Mouse (Mus musculus) liver, embryonic 15.5 days (tissue): ENCODE data around the gene Cd68. TPM values are rescaled to one million over a fixed set of nuclear protein-coding genes. Genes with fewer than 3 reads are reported as not detected.
"Not testable (repeated sequence)": the region's sequence is repeated elsewhere in the genome, so short reads cannot be mapped to it uniquely, and the experiment has no call there.

ENCODE experiments used
- ATAC-seq: fragments of 200-750 bp; cut with Nextera tagmentation; 2 replicates; pipeline ENCODE4 v1.8.0; 2017; ENCODE audit warnings: moderate number of reproducible peaks, mild to moderate bottlenecking, moderate library complexity; ENCODE audit not compliant: insufficient read depth
- H3K27ac ChIP-seq: fragments of 300-500 bp; sonication (generic); replicated peaks from 2 replicates; pipeline ENCODE4 v1.5.1; 2015; ENCODE audit warnings: mild to moderate bottlenecking, inconsistent platforms
- H3K27me3 ChIP-seq: fragments of 300-500 bp; sonication (generic); 2 replicates; pipeline ENCODE4 v1.6.1; 2015; ENCODE audit warnings: mild to moderate bottlenecking, inconsistent platforms
- H3K36me3 ChIP-seq: fragments of 300-500 bp; sonication (generic); replicated peaks from 2 replicates; pipeline ENCODE4 v1.6.1; 2015; ENCODE audit warnings: moderate library complexity, mild to moderate bottlenecking, inconsistent platforms
- H3K4me1 ChIP-seq: fragments of 300-500 bp; sonication (generic); replicated peaks from 2 replicates; pipeline ENCODE4 v1.6.1; 2015; ENCODE audit warnings: inconsistent platforms
- H3K4me2 ChIP-seq: fragments of 300-500 bp; sonication (generic); 2 replicates; pipeline ENCODE4 v1.6.1; 2015; ENCODE audit warnings: moderate library complexity, mild to moderate bottlenecking, inconsistent platforms
- H3K4me3 ChIP-seq: fragments of 300-500 bp; sonication (generic); replicated peaks from 2 replicates; pipeline ENCODE4 v1.5.1; 2015; ENCODE audit warnings: mild to moderate bottlenecking, inconsistent platforms
- H3K9ac ChIP-seq: fragments of 300-500 bp; sonication (generic); 2 replicates; pipeline ENCODE4 v1.6.1; 2015; ENCODE audit warnings: moderate library complexity, mild to moderate bottlenecking, inconsistent platforms
- H3K9me3 ChIP-seq: fragments of 300-500 bp; sonication (generic); replicated peaks from 2 replicates; pipeline ENCODE4 v1.6.1; 2016; ENCODE audit warnings: inconsistent platforms
- WGBS: fragments of 180-500 bp; shearing (Covaris S2); methylation state at CpG from one replicate; pipeline ENCODE4 v1.1.7; 2015; ENCODE audit warnings: mixed read lengths; ENCODE audit not compliant: insufficient replicate concordance; 5-methylcytosine and 5-hydroxymethylcytosine counted together
- polyA plus RNA-seq: library from polyadenylated mRNA; unstranded; fragments of >200 nt; fragmentation: Nextera tagmentation; extraction: Ambion mirVana; gene quantifications from 2 replicates; pipeline ENCODE4 v1.2.1, GENCODE M21; 2015

Gene Cd68
- polyA plus RNA-seq, 1 experiment from 2014 or later: 28.2 TPM

DNA sequence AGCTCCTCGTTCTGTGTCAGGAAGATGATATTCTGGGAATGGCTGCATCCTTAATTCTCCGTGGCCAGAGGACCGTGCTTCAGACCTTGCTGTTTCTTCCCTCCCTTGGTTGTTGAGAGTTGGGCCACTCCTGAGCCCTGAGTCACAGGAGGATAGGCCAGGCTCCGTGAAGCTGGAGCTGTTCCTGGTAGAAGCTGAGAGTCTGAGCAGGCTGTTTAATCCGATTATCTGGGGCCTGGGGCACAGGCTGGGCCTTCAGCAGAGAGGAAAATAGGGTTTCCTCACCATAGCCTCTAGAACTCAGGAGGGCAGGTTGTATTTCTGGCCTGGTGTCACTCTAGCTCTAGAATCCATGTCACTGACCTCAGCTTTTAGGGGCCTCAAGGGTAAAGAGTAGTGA, 12.6 kb downstream of the Cd68 start:
- Histone ChIP-seq H3K4me2 (no peak overlapping the region), H3K27ac (no peak overlapping the region), H3K27me3 (no peaks in the 10 kb centered on the region), H3K9ac (no peak overlapping the region), H3K4me1 (peaks cover 39% of the 10 kb centered on the region), H3K9me3 (no peaks in the 10 kb centered on the region), H3K4me3 (no peak overlapping the region), H3K36me3 (peaks cover 92% of the 10 kb centered on the region)
- 69% methylated on average over 5 of the region's 5 CpGs for WGBS
- no peak for ATAC-seq

DNA sequence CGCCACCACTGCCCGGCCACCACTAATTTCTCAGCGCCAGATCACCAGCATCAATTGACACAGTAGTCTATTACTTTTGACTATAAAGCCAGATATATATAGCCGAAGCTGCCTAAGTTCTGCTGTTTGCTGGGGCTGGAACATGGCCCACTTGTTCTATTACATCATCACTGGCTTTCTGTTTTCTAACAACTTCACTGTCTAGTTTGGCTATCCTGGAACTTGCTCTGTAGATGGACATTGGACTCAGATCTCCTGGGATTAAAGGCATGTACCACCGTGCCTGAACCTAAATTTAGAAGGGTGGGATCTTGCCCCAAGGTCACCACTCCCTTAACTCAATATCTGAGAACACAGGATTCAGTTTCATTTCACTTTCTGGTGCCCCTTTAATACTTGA, 20.1 kb downstream of the Cd68 start:
- Histone ChIP-seq H3K27ac (no peak overlapping the region), H3K9me3 (no peaks in the 10 kb centered on the region), H3K27me3 (no peaks in the 10 kb centered on the region), H3K4me1 (no peaks in the 10 kb centered on the region), H3K4me3 (no peak overlapping the region), H3K36me3 (peaks cover 97% of the 10 kb centered on the region), H3K4me2 (no peak overlapping the region), H3K9ac (no peak overlapping the region)
- WGBS: 73% methylated on average over 5 of the region's 5 CpGs
- ATAC-seq: peak; percentile 52

DNA sequence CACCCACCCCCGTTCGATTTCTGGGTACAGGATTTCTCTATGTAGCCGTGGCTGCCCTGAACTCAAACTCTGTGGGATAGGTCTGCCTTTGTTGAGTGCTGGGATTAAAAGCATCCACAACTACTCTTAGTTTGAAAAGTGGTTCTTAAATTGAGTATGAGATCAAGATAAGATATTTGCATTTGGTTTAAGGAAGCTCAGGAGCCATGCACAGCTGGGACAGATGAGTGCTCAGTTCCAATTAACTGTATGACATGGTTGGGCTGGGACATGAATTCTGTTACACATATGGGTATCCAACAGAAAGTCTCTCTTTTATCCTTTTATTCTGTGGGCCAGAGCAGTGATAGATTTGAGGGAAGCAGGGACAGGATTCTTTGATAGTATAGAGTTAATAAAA, 30.5 kb downstream of the Cd68 start:
- Histone ChIP-seq H3K27me3 (no peaks in the 10 kb centered on the region), H3K4me1 (peaks cover 39% of the 10 kb centered on the region), H3K27ac (no peak overlapping the region), H3K36me3 (peaks cover 35% of the 10 kb centered on the region), H3K4me2 (peak overlapping the region; percentile 76; the same call in 1 of the 2 replicates), H3K9ac (no peak overlapping the region), H3K4me3 (0 out of 2 replicates have a peak overlapping the region, but pooled peaks have one; percentile 1), H3K9me3 (no peaks in the 10 kb centered on the region)
- ATAC-seq: no peak
- WGBS: 79% methylated on average over 3 of the region's 3 CpGs

DNA sequence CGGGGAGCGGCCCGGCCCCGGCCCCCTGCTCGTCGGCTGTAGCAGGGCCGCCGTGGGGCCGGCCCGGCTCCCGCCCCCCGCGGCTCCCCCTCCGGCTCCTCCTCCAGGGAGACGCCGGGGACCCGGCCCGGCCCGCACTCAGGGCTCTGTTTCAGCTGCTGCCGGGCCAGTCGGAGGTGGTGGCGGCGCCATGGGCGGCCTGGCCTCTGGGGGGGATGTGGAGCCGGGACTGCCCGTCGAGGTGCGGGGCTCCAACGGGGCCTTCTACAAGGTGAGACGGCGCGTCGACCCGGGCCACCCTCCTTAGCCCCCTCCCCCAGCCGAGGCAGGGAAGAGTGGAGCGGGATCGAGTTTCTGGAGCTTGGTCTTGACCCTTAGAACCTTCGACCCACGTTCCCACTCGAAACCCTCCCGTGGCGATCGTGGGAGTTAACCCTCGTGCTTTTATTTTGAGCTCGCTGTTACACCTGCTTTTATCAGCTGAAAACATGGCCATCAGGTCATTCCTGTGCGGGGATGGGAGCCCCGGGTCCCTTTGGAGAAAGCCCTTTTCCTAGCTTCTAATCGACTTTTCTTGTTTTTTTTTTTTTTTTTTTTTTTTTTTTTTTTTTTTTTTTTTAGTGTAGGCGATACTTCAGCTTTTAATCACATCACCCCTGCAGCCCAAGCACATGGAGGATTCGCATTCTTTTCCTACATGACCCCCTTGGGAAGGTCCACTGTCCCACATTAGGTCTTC, 32.7 kb downstream of the Cd68 start:
- H3K27ac ChIP-seq: peak overlapping the region; percentile 93
- H3K36me3 ChIP-seq: peaks cover 18% of the 10 kb centered on the region
- under 1% methylated on average over 37 of the region's 50 CpGs for WGBS
- peak overlapping the region; percentile 99 for H3K9ac ChIP-seq
- peak overlapping the region; percentile 76 for H3K4me2 ChIP-seq
- H3K27me3 ChIP-seq: no peaks in the 10 kb centered on the region
- H3K4me1 ChIP-seq: peaks cover 43% of the 10 kb centered on the region
- peak; percentile 59 for ATAC-seq
- H3K4me3 ChIP-seq: peak overlapping the region; percentile 94
- H3K9me3 ChIP-seq: no peaks in the 10 kb centered on the region

DNA sequence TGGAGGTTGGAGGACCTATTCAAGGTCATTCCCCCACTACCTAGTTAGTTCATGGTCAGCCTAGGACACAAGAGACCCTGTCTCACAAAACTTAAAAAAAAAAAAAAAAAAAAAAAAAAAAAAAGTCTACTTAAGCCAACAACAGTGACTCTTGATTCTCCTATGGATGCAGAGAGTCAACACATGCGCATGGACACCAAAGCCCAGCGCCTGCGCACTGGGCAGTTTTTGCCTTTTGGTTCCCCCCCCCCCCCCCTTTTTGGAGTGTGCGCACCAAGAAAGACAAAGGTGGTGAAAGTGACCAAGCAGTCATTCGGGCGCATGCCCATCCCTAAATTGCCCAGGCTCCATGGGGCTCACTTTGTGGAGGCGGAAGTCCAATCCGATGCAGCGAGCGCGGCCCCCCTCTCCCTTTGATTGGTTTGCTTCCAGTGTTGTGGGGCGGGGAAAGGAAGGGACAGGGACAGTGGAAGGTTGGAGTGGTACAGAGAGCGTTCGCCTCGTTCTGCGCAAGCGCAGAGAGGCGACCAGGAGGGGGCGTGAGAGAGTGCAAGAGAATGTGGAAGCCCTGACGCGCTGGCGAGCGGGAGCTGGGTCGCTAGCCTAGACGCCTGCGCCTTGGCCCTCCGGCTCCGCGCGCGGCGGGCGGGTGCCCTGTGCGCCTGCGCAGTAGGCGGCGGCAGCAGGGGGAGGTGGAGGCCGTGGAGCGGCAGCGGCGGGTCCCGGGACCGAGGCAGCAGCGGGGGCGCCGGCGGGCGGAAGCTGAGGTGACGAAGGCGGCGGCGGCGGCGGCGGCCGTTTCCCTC, 33.5 kb downstream of the Cd68 start, which contains the start of gene Fxr2:
Gene Fxr2 (plus strand): TSS at position 707 of the 806 bp plus-strand sequence.
- Histone ChIP-seq H3K27ac (peak within 1 kb of the TSS; percentile 93), H3K27me3 (no peaks in the 10 kb centered on the region), H3K4me3 (peak within 1 kb of the TSS; percentile 94), H3K9ac (peak within 1 kb of the TSS; percentile 99), H3K9me3 (no peaks in the 10 kb centered on the region), H3K4me1 (peaks cover 43% of the 10 kb centered on the region), H3K36me3 (peaks cover 10% of the 10 kb centered on the region), H3K4me2 (peak within 1 kb of the TSS; percentile 76)
- ATAC-seq: peak; percentile 97
- WGBS: 0% methylated on average over 51 of the region's 56 CpGs

DNA sequence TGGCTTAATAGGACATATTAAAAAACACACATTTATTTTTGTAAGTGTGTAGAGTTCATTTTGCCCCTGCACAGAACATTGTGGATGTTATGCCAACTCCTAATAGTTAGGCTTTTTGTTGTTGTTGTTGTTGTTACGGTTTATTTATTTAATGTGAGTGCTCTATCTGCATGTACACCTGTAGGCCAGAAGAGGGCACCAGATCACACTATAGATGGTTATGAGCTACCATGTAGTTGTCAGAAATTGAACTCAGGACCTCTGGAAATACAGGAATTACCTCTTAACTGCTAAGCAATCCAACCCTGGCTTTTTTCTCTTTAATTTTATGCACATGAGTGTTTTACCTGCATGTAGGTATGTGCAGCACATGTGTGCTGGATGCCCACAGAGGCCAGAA, 36.2 kb downstream of the Cd68 start:
- peaks cover 27% of the 10 kb centered on the region for H3K4me1 ChIP-seq
- no peak overlapping the region for H3K27ac ChIP-seq
- no peaks in the 10 kb centered on the region for H3K9me3 ChIP-seq
- no peak overlapping the region for H3K4me2 ChIP-seq
- no peak overlapping the region for H3K4me3 ChIP-seq
- WGBS: 58% methylated on average over 1 of the region's 1 CpGs
- no peaks in the 10 kb centered on the region for H3K27me3 ChIP-seq
- no peaks in the 10 kb centered on the region for H3K36me3 ChIP-seq
- ATAC-seq: no peak
- no peak overlapping the region for H3K9ac ChIP-seq

DNA sequence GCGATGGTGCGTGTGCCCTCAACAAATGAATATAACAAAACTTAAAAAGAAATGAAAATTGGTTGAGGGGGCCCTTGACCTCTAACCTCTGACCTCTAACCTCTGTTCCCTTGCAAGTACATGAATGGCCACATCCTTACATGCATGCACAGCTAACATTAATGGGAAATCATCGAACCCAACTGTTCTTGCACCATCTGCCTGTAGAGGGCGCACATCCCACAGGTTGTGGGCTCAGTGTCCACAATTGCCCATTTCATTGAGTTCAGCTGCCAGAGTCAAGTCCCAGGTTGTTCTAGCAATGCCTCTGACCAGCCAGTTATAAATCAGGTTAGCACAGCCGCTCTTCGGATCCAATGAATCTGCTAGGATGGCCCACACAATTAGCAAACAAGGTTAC, 37.7 kb downstream of the Cd68 start:
- H3K36me3 ChIP-seq: no peaks in the 10 kb centered on the region
- no peaks in the 10 kb centered on the region for H3K9me3 ChIP-seq
- H3K4me2 ChIP-seq: no peak overlapping the region
- WGBS: 30% methylated on average over 6 of the region's 6 CpGs
- H3K9ac ChIP-seq: no peak overlapping the region
- no peak overlapping the region for H3K27ac ChIP-seq
- H3K4me1 ChIP-seq: peaks cover 12% of the 10 kb centered on the region
- no peaks in the 10 kb centered on the region for H3K27me3 ChIP-seq
- no peak for ATAC-seq
- no peak overlapping the region for H3K4me3 ChIP-seq

DNA sequence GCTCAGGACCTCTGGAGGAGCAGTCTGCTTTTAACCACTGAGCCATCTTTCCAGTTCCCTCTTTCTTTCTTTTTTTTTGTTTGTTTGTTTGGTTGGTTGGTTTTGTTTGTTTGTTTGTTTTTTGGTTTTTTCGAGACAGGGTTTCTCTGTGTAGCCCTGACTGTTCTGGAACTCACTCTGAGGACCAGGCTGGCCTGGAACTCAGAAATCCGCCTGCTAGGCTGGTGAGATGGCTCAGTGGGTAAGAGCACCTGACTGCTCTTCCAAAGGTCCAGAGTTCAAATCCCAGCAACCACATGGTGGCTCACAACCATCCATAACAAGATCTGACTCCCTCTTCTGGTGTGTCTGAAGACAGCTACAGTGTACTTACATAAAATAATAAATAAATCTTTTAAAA, 41.6 kb downstream of the Cd68 start:
- WGBS: 61% methylated on average over 2 of the region's 2 CpGs
- not testable (repeated sequence) for H3K27ac ChIP-seq, ATAC-seq, H3K27me3 ChIP-seq, H3K36me3 ChIP-seq, H3K9me3 ChIP-seq, H3K4me2 ChIP-seq, H3K9ac ChIP-seq, H3K4me3 ChIP-seq
- H3K4me1 ChIP-seq: peaks cover 36% of the 10 kb centered on the region

DNA sequence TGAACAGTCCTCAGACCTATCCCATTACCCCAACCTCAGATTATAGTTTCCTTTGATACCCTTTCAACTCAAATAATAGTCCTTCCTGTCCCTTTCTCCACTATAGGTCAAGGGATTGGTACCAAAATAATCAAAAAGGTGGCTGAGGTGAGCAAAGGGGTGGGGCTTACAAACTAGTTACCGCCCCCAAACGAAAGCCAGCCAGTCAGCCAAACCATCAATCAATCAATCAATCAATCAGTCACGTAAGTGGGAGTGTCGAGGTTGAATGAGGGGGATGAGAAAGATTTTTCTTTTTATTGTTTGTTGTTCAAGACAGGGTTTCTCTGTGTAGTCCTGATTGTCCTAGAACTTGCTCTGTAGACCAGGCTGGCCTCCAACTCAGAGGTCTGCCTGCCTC, 42.9 kb downstream of the Cd68 start:
- ATAC-seq: no peak
- peak overlapping the region; percentile 83 for H3K4me2 ChIP-seq
- H3K9me3 ChIP-seq: no peaks in the 10 kb centered on the region
- 53% methylated on average over 4 of the region's 4 CpGs for WGBS
- peaks cover 2% of the 10 kb centered on the region; the same call in 1 of the 2 replicates for H3K27me3 ChIP-seq
- H3K27ac ChIP-seq: no peak overlapping the region
- H3K4me3 ChIP-seq: no peak overlapping the region
- no peak overlapping the region for H3K9ac ChIP-seq
- peaks cover 36% of the 10 kb centered on the region for H3K4me1 ChIP-seq
- H3K36me3 ChIP-seq: no peaks in the 10 kb centered on the region

DNA sequence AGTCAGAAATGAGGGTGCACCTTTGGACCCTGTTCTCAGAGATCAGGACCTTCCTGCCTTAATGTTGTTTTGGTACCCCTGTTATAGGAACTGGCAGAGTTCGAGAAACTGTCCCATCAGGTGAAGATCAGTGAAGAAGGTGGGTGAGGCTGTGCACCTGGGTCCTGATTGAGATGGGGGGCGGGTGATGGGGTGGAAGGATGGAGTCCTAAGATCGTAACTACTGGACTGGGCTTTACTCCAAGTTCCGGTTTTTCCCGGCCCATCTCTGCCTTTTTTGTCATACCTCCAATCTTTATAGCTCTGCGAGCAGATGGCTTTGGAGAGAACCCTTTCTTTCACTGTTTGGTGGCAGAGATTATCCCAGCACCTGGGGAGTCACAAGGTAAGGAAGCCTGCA, 43.5 kb downstream of the Cd68 start:
- WGBS: 46% methylated on average over 6 of the region's 6 CpGs
- H3K4me3 ChIP-seq: peak overlapping the region; percentile 62
- H3K9ac ChIP-seq: peak overlapping the region; percentile 59
- no peak overlapping the region for H3K27ac ChIP-seq
- H3K4me1 ChIP-seq: peaks cover 42% of the 10 kb centered on the region
- peak overlapping the region; percentile 83 for H3K4me2 ChIP-seq
- H3K9me3 ChIP-seq: no peaks in the 10 kb centered on the region
- no peaks in the 10 kb centered on the region for H3K36me3 ChIP-seq
- ATAC-seq: no peak
- H3K27me3 ChIP-seq: peaks cover 7% of the 10 kb centered on the region; the same call in 1 of the 2 replicates

DNA sequence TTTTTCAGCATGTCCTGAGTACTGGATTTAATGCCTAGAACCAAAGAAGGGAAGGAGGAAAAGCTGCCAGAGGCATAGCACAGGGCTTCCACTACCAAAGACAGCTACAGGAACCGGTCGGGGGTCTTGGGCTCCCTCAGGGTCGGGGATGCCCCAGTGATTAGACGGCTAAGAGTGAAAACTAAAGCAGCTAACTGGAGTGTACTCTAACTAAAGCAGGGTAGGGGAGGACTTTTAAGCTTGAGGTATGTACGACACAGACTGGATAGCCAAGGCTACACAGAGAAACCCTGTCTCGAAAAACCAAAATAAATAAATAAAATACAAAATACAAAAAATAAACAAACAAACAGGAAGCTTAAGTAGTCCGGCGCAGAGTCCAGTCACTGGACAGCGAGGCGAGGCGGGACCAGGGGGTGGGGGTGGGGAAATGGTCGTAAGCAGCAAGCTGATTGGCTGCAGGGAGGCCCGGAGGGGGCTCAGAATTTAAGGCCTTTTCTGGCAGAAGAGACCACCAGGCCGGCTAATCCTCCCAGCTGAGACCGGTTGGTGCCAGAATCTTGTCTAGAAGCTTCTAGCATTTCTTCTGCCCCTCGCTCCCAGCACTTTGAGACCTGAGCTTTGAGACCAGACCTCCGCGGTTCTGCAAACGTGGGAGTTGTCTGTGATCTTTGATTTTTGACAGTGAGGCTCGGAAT, 44.2 kb downstream of the Cd68 start, which contains the start of gene Sat2:
Gene Sat2 (plus strand): TSS at position 454 of the 698 bp plus-strand sequence.
- peak; percentile 54 for ATAC-seq
- 3% methylated on average over 20 of the region's 20 CpGs for WGBS

More for the DNA sequence above, 44.2 kb downstream of the Cd68 start, which contains the start of gene Sat2:
- H3K9me3 ChIP-seq: no peaks in the 10 kb centered on the region
- no peaks in the 10 kb centered on the region for H3K36me3 ChIP-seq
- peak within 1 kb of the TSS; percentile 72 for H3K27ac ChIP-seq
- peaks cover 12% of the 10 kb centered on the region; the same call in 1 of the 2 replicates for H3K27me3 ChIP-seq
- peak within 1 kb of the TSS; percentile 59 for H3K9ac ChIP-seq
- H3K4me2 ChIP-seq: peak within 1 kb of the TSS; percentile 83
- H3K4me1 ChIP-seq: peaks cover 45% of the 10 kb centered on the region
- peak within 1 kb of the TSS; percentile 62 for H3K4me3 ChIP-seq
